Mouse (Mus musculus) embryonic facial prominence, embryonic 14.5 days (tissue): ENCODE results near the gene Ccdc47. TPM values are rescaled to one million over a fixed set of nuclear protein-coding genes. Genes with fewer than 3 reads are reported as not detected.
A peak's percentile ranks its signal among the peaks of the same experiment; 100 is the strongest.

Source experiments
- ATAC-seq: fragments of 200-750 bp; cut with Nextera tagmentation; 2 replicates; pipeline ENCODE4 v1.8.0; 2017; ENCODE audit warnings: low read depth, moderate number of reproducible peaks, moderate TSS enrichment
- DNase-seq: peaks from one replicate; pipeline ENCODE4 v3.0.0-alpha.2; 2015; ENCODE audit warnings: low spot score
- H3K27ac ChIP-seq: fragments of 300-500 bp; sonication (generic); replicated peaks from 2 replicates; pipeline ENCODE4 v1.5.1; 2014; ENCODE audit warnings: low read depth, mild to moderate bottlenecking, low read length, moderate library complexity
- H3K27me3 ChIP-seq: fragments of 300-500 bp; sonication (generic); replicated peaks from 2 replicates; pipeline ENCODE4 v1.6.1; 2014; ENCODE audit warnings: low read length; ENCODE audit not compliant: control insufficient read depth, insufficient read depth
- H3K36me3 ChIP-seq: fragments of 300-500 bp; sonication (generic); 2 replicates; pipeline ENCODE4 v1.6.1; 2014; ENCODE audit warnings: low read length, mixed read lengths; ENCODE audit not compliant: control insufficient read depth, insufficient read depth
- H3K4me1 ChIP-seq: fragments of 300-500 bp; sonication (generic); 2 replicates; pipeline ENCODE4 v1.6.1; 2014; ENCODE audit warnings: antibody characterized with exemption, low read length; ENCODE audit not compliant: control insufficient read depth, insufficient read depth
- H3K4me2 ChIP-seq: fragments of 300-500 bp; sonication (generic); 2 replicates; pipeline ENCODE4 v1.6.1; 2014; ENCODE audit warnings: low read depth, mild to moderate bottlenecking, low read length, moderate library complexity, mixed read lengths
- H3K4me3 ChIP-seq: fragments of 300-500 bp; sonication (generic); 2 replicates; pipeline ENCODE4 v1.5.1; 2014; ENCODE audit warnings: low read depth, mild to moderate bottlenecking, low read length
- H3K9ac ChIP-seq: fragments of 300-500 bp; sonication (generic); 2 replicates; pipeline ENCODE4 v1.6.1; 2014; ENCODE audit warnings: low read depth, mild to moderate bottlenecking, low read length, moderate library complexity, mixed read lengths
- H3K9me3 ChIP-seq: fragments of 300-500 bp; sonication (generic); 2 replicates; pipeline ENCODE4 v1.6.1; 2016; ENCODE audit warnings: low read length; ENCODE audit not compliant: control insufficient read depth
- WGBS: fragments of 180-500 bp; shearing (Covaris S2); extraction: QIAGEN DNeasy Blood & Tissue Kit; methylation state at CpG from one replicate; pipeline ENCODE4 v1.1.7; 2014; 5-methylcytosine and 5-hydroxymethylcytosine counted together
- polyA plus RNA-seq: library from polyadenylated mRNA; unstranded; fragments of >200 nt; fragmentation: Nextera tagmentation; extraction: Ambion mirVana; gene quantifications from 2 replicates; pipeline ENCODE4 v1.2.1, GENCODE M21; 2014

Gene Ccdc47
- polyA plus RNA-seq, 1 experiment from 2014 or later, result 77.4 TPM

- peak; percentile 68 for DNase-seq
- no peaks in the 10 kb centered on the region for H3K27me3 ChIP-seq
- 28% methylated on average over 22 of the region's 22 CpGs for WGBS
- peaks cover 51% of the 10 kb centered on the region for H3K36me3 ChIP-seq
- H3K4me1 ChIP-seq, result peaks cover 21% of the 10 kb centered on the region
- H3K4me3 ChIP-seq, result peak within 1 kb of the TSS; percentile 87
- H3K4me2 ChIP-seq, result peak within 1 kb of the TSS; percentile 65
- H3K9me3 ChIP-seq, result no peaks in the 10 kb centered on the region
- peak; percentile 48 for ATAC-seq
- peak within 1 kb of the TSS; percentile 98 for H3K27ac ChIP-seq
- H3K9ac ChIP-seq, result peak within 1 kb of the TSS; percentile 96
Observed at GRCm38 (mm10) chr11:106160841-106161721, 55.1 kb downstream of the Ccdc47 start, which contains the start of the genes Gm10840 and Limd2. Gm10840 (plus strand) TSS chr11:106160850. Limd2 (minus strand) TSS chr11:106160860.

- peaks cover 21% of the 10 kb centered on the region for H3K4me1 ChIP-seq
- peaks cover 53% of the 10 kb centered on the region for H3K36me3 ChIP-seq
- ATAC-seq (peak; percentile 72), DNase-seq (peak; percentile 90)
- under 1% methylated on average over 47 of the region's 106 CpGs for WGBS
- H3K27ac ChIP-seq, result peak overlapping the region; percentile 98
- H3K4me2 ChIP-seq, result peak overlapping the region; percentile 65
- peak overlapping the region; percentile 87 for H3K4me3 ChIP-seq
- no peaks in the 10 kb centered on the region for H3K27me3 ChIP-seq
- H3K9me3 ChIP-seq, result no peaks in the 10 kb centered on the region
- peak overlapping the region; percentile 96 for H3K9ac ChIP-seq
Observed at GRCm38 (mm10) chr11:106159921-106160840, 56.0 kb downstream of the Ccdc47 start.

- H3K27ac ChIP-seq, result peak overlapping the region; percentile 98
- H3K4me2 ChIP-seq, result peak overlapping the region; percentile 65
- H3K27me3 ChIP-seq, result no peaks in the 10 kb centered on the region
- peaks cover 56% of the 10 kb centered on the region for H3K36me3 ChIP-seq
- H3K9ac ChIP-seq, result peak overlapping the region; percentile 96
- peak overlapping the region; percentile 87 for H3K4me3 ChIP-seq
- H3K9me3 ChIP-seq, result no peaks in the 10 kb centered on the region
- H3K4me1 ChIP-seq, result peaks cover 21% of the 10 kb centered on the region
- DNase-seq (peak; percentile 61), ATAC-seq (peak; percentile 41)
- WGBS, result 0% methylated on average over 7 of the region's 25 CpGs
Observed at GRCm38 (mm10) chr11:106159216-106159920, 56.8 kb downstream of the Ccdc47 start.

GRCm38 (mm10) chr11:106158930-106159215 lies 57.3 kb downstream of the Ccdc47 start:
- H3K4me2 ChIP-seq, result peak overlapping the region; percentile 65
- H3K4me3 ChIP-seq, result peak overlapping the region; percentile 87
- H3K9me3 ChIP-seq, result no peaks in the 10 kb centered on the region
- H3K36me3 ChIP-seq, result peaks cover 56% of the 10 kb centered on the region
- DNase-seq (no peak), ATAC-seq (no peak)
- WGBS, result 62% methylated on average over 5 of the region's 9 CpGs
- H3K9ac ChIP-seq, result peak overlapping the region; percentile 96
- H3K27me3 ChIP-seq, result no peaks in the 10 kb centered on the region
- H3K4me1 ChIP-seq, result peaks cover 21% of the 10 kb centered on the region
- peak overlapping the region; percentile 98 for H3K27ac ChIP-seq

GRCm38 (mm10) chr11:106158081-106158929 lies 57.8 kb downstream of the Ccdc47 start:
- 55% methylated on average over 14 of the region's 14 CpGs for WGBS
- Histone ChIP-seq H3K4me3 (peak overlapping the region; percentile 87), H3K27me3 (no peaks in the 10 kb centered on the region), H3K9me3 (no peaks in the 10 kb centered on the region), H3K27ac (peak overlapping the region; percentile 98), H3K4me1 (peaks cover 21% of the 10 kb centered on the region), H3K36me3 (peaks cover 54% of the 10 kb centered on the region), H3K4me2 (peak overlapping the region; percentile 65), H3K9ac (peak overlapping the region; percentile 96)
- DNase-seq (peak; percentile 16), ATAC-seq (no peak)

GRCm38 (mm10) chr11:106157154-106157553 lies 59.0 kb downstream of the Ccdc47 start:
- WGBS, result 92% methylated on average over 7 of the region's 7 CpGs

GRCm38 (mm10) chr11:106156257-106156656 lies 59.9 kb downstream of the Ccdc47 start:
- H3K9ac ChIP-seq, result no peak overlapping the region
- no peaks in the 10 kb centered on the region for H3K27me3 ChIP-seq
- peaks cover 16% of the 10 kb centered on the region for H3K4me1 ChIP-seq
- H3K36me3 ChIP-seq, result peaks cover 67% of the 10 kb centered on the region
- no peak for DNase-seq
- no peak overlapping the region for H3K4me2 ChIP-seq
- no peaks in the 10 kb centered on the region for H3K9me3 ChIP-seq
- no peak for ATAC-seq
- H3K27ac ChIP-seq, result no peak overlapping the region
- H3K4me3 ChIP-seq, result no peak overlapping the region
- WGBS, result 83% methylated on average over 1 of the region's 1 CpGs

More at GRCm38 (mm10) chr11:106157154-106157553, 59.0 kb downstream of the Ccdc47 start:
- no peak overlapping the region for H3K27ac ChIP-seq
- H3K4me1 ChIP-seq, result peaks cover 21% of the 10 kb centered on the region
- no peaks in the 10 kb centered on the region for H3K27me3 ChIP-seq
- H3K9me3 ChIP-seq, result no peaks in the 10 kb centered on the region
- peaks cover 58% of the 10 kb centered on the region for H3K36me3 ChIP-seq
- ATAC-seq (no peak), DNase-seq (no peak)
- H3K4me3 ChIP-seq, result no peak overlapping the region
- no peak overlapping the region for H3K4me2 ChIP-seq
- H3K9ac ChIP-seq, result no peak overlapping the region
